Mouse (Mus musculus): ENCODE measurements at regions not wholly inside any gene's neighbourhood (a gene's known extent, or its start where the extent isn't known, plus 50 kb on each side); places are given as distances from the start of the nearest gene placed in this dataset.

- DNase-seq (ENCODE audit: low spot score in 2 of 2) = no peak
These were observed 63.4 kb upstream of the 1700008P02Rik start for GRCm38 (mm10) chr3:6683679-6684078.

- no peak for DNase-seq (ENCODE audit: low spot score in 2 of 2)
These were observed 61.2 kb upstream of the 1700008P02Rik start for GRCm38 (mm10) chr3:6681411-6681810.

GRCm38 (mm10) chr3:6676382-6676781 lies 56.1 kb upstream of the 1700008P02Rik start:
- DNase-seq (ENCODE audit: low spot score in 2 of 2) = no peak

- DNase-seq (ENCODE audit: low spot score in 2 of 2) = no peak
These were observed 55.1 kb upstream of the 1700008P02Rik start for GRCm38 (mm10) chr3:6675354-6675753.

All from frontal cortex, postnatal 10 days (tissue).